ENCODE assay signal across 8 mouse cellular contexts in the genomic region with DNA sequence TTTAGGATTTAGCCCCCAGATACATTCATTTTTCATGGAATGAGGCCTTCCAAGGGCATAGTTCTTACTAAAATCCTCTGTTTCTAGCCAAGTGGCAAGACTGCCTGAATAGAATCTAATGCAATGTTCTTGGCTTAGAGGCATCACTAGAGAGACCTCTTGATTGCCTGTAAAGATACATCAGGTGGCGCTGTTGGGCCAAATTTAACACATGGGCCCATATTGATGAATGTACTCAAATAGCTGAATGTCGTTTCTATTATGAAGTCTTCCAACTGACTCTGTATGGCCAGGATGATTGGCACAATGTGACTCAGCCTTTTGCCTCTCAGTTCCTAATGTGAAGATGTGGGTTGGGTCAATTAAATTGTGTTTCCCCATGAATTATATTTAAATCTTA.
A peak's percentile ranks its signal among the peaks of the same experiment; 100 is the strongest.
DNase-seq lines count a peak whose midpoint lies in the region; ATAC-seq and TF ChIP-seq lines count a peak whose summit lies in the region.

No protein-coding gene starts in this region.

- no peak overlapping the region for H3K4me2 ChIP-seq in kidney, postnatal 0 days (ENCODE audit: low read length)
- H3K4me2 ChIP-seq in embryonic facial prominence, embryonic 11.5 days (ENCODE audit: low read depth, low read length): no peak overlapping the region
- H3K4me2 ChIP-seq in midbrain, embryonic 13.5 days (replicated peaks): no peak overlapping the region

- peak; percentile 55 for TF ChIP-seq CTCF in kidney, postnatal 0 days (IDR thresholded peaks at IDR 0.05; ENCODE audit: low read depth)

- H3K9me3 ChIP-seq in kidney, postnatal 0 days (replicated peaks; ENCODE audit: low read length): no peaks in the 10 kb centered on the region
- no peaks in the 10 kb centered on the region for H3K9me3 ChIP-seq in embryonic facial prominence, embryonic 11.5 days (replicated peaks; ENCODE audit: control insufficient read depth, low read length)
- H3K9me3 ChIP-seq in midbrain, embryonic 13.5 days: no peaks in the 10 kb centered on the region

- no peak overlapping the region for H3K4me3 ChIP-seq in kidney, postnatal 0 days (replicated peaks; ENCODE audit: low read depth, low read length)
- no peak overlapping the region for H3K4me3 ChIP-seq in embryonic facial prominence, embryonic 11.5 days (ENCODE audit: low read depth, low read length)
- no peak overlapping the region for H3K4me3 ChIP-seq in midbrain, embryonic 13.5 days (replicated peaks)

- H3K27ac ChIP-seq in kidney, postnatal 0 days: no peak overlapping the region
- no peak overlapping the region for H3K27ac ChIP-seq in embryonic facial prominence, embryonic 11.5 days (replicated peaks; ENCODE audit: low read depth, low read length)
- H3K27ac ChIP-seq in midbrain, embryonic 13.5 days: no peak overlapping the region

- no peaks in the 10 kb centered on the region for H3K36me3 ChIP-seq in kidney, postnatal 0 days (ENCODE audit: insufficient read depth, low read length)
- H3K36me3 ChIP-seq in embryonic facial prominence, embryonic 11.5 days (replicated peaks; ENCODE audit: control insufficient read depth, insufficient read depth, low read depth, low read length): no peaks in the 10 kb centered on the region
- H3K36me3 ChIP-seq in midbrain, embryonic 13.5 days: no peaks in the 10 kb centered on the region

- peak; percentile 17 for DNase-seq in kidney, postnatal 0 days (ENCODE audit: low spot score)
- no peak for DNase-seq in kidney, adult 11 months
- DNase-seq in embryonic facial prominence, embryonic 11.5 days (ENCODE audit: low spot score): peak; percentile 54
- DNase-seq in kidney, postnatal 4 days: peak; percentile 2 to 6
- DNase-seq in thymus, postnatal 10 days (ENCODE audit: low spot score in 2 of 2): no peak
- no peak for DNase-seq in thymus, adult 18-20 months
- DNase-seq in adrenal gland, postnatal 36 days: no peak

- WGBS in kidney, postnatal 0 days: 11% methylated on average over 2 of the region's 2 CpGs
- WGBS in embryonic facial prominence, embryonic 11.5 days: 4% methylated on average over 2 of the region's 2 CpGs
- 3% methylated on average over 2 of the region's 2 CpGs for WGBS in midbrain, embryonic 13.5 days

- no peaks in the 10 kb centered on the region for H3K27me3 ChIP-seq in kidney, postnatal 0 days (ENCODE audit: insufficient read depth, low read length)
- no peaks in the 10 kb centered on the region for H3K27me3 ChIP-seq in embryonic facial prominence, embryonic 11.5 days (ENCODE audit: control insufficient read depth, insufficient read depth, low read length)
- no peaks in the 10 kb centered on the region for H3K27me3 ChIP-seq in midbrain, embryonic 13.5 days

- no peak for ATAC-seq in kidney, postnatal 0 days (replicated peaks; ENCODE audit: low FRiP score, low read depth)
- no peak; the same call in 1 of the 2 replicates for ATAC-seq in embryonic facial prominence, embryonic 11.5 days (replicated peaks; ENCODE audit: insufficient number of reproducible peaks, low FRiP score, low TSS enrichment, low read depth)
- ATAC-seq in midbrain, embryonic 13.5 days: peak; percentile 87

- no peaks in the 10 kb centered on the region for H3K4me1 ChIP-seq in kidney, postnatal 0 days (replicated peaks; ENCODE audit: insufficient read depth, low read length)
- H3K4me1 ChIP-seq in embryonic facial prominence, embryonic 11.5 days (ENCODE audit: control insufficient read depth, insufficient read depth, low read length): no peaks in the 10 kb centered on the region
- no peaks in the 10 kb centered on the region for H3K4me1 ChIP-seq in midbrain, embryonic 13.5 days (replicated peaks)

- no peak overlapping the region for H3K9ac ChIP-seq in kidney, postnatal 0 days (ENCODE audit: low read depth, low read length)
- H3K9ac ChIP-seq in embryonic facial prominence, embryonic 11.5 days (replicated peaks; ENCODE audit: low read length): no peak overlapping the region
- no peak overlapping the region for H3K9ac ChIP-seq in midbrain, embryonic 13.5 days (replicated peaks)

Comparison
In these comparisons a context has a peak if more than half of its experiments do, and no peak if none do; other contexts are left out.
1. DNase-seq: peak in kidney, postnatal 0 days (single experiment), embryonic facial prominence, embryonic 11.5 days (single experiment) and kidney, postnatal 4 days (2 of 2); none in kidney, adult 11 months (single experiment), thymus, postnatal 10 days (0 of 2), thymus, adult 18-20 months (0 of 2) and adrenal gland, postnatal 36 days (0 of 2).